Mouse (Mus musculus) heart, embryonic 15.5 days (tissue): ENCODE measurements around the gene Snrnp27. TPM values are rescaled to one million over a fixed set of nuclear protein-coding genes. Genes with fewer than 3 reads are reported as not detected.

Source experiments
- ATAC-seq: fragments of 200-750 bp; cut with Nextera tagmentation; replicated peaks from 2 replicates; pipeline ENCODE4 v1.8.0; 2017; ENCODE audit warnings: low read depth, moderate TSS enrichment; ENCODE audit not compliant: insufficient number of reproducible peaks, insufficient read depth, low FRiP score
- H3K27ac ChIP-seq: fragments of 300-500 bp; sonication (generic); 2 replicates; pipeline ENCODE4 v1.5.1; 2015; ENCODE audit warnings: mild to moderate bottlenecking, inconsistent platforms
- H3K27me3 ChIP-seq: fragments of 300-500 bp; sonication (generic); 2 replicates; pipeline ENCODE4 v1.6.1; 2015; ENCODE audit warnings: inconsistent platforms
- H3K36me3 ChIP-seq: fragments of 300-500 bp; sonication (generic); 2 replicates; pipeline ENCODE4 v1.6.1; 2015; ENCODE audit warnings: mild to moderate bottlenecking, inconsistent platforms
- H3K4me1 ChIP-seq: fragments of 300-500 bp; sonication (generic); replicated peaks from 2 replicates; pipeline ENCODE4 v1.6.1; 2015; ENCODE audit warnings: inconsistent platforms
- H3K4me2 ChIP-seq: fragments of 300-500 bp; sonication (generic); 2 replicates; pipeline ENCODE4 v1.6.1; 2015; ENCODE audit warnings: inconsistent platforms, mild to moderate bottlenecking, moderate library complexity
- H3K4me3 ChIP-seq: fragments of 300-500 bp; sonication (generic); 2 replicates; pipeline ENCODE4 v1.5.1; 2015; ENCODE audit warnings: mild to moderate bottlenecking, inconsistent platforms
- H3K9ac ChIP-seq: fragments of 300-500 bp; sonication (generic); 2 replicates; pipeline ENCODE4 v1.6.1; 2015; ENCODE audit warnings: mild to moderate bottlenecking, inconsistent platforms
- H3K9me3 ChIP-seq: fragments of 300-500 bp; sonication (generic); replicated peaks from 2 replicates; pipeline ENCODE4 v1.6.1; 2016; ENCODE audit warnings: inconsistent platforms
- WGBS: fragments of 180-500 bp; shearing (Covaris S2); methylation state at CpG from one replicate; pipeline ENCODE4 v1.1.7; 2015; ENCODE audit warnings: mixed read lengths; 5-methylcytosine and 5-hydroxymethylcytosine counted together
- polyA plus RNA-seq: library from polyadenylated mRNA; unstranded; fragments of >200 nt; fragmentation: Nextera tagmentation; extraction: Ambion mirVana; gene quantifications from 2 replicates; pipeline ENCODE4 v1.2.1, GENCODE M21; 2015

The Snrnp27 gene
- polyA plus RNA-seq, 1 experiment from 2014 or later: 81.3 TPM

DNA sequence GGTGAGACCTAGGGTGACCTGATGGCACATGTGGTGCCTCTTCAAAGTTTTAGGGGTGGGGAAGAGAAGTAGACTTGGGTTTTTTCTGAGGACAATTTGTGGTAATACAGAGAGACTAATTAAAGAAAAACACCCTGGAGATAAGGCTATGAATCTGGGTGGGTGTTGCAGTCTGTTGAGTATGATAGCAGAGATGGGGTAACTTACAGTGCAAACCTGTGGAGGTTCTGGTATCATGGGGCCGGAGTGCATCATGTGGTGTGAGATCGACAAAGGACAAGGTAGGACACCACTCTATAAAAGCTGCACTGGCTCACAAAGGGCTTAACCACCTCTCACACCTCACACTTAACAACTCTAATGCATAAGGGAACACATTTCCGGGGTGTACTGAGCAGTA is 5.3 kb upstream of the Snrnp27 start:
- Histone ChIP-seq H3K27ac (no peak overlapping the region), H3K4me1 (no peaks in the 10 kb centered on the region; the same call in 1 of the 2 replicates), H3K36me3 (peaks cover 17% of the 10 kb centered on the region; the same call in 1 of the 2 replicates), H3K9me3 (no peaks in the 10 kb centered on the region), H3K4me2 (no peak overlapping the region), H3K27me3 (no peaks in the 10 kb centered on the region), H3K9ac (no peak overlapping the region), H3K4me3 (no peak overlapping the region)
- ATAC-seq: no peak
- WGBS: 85% methylated on average over 3 of the region's 3 CpGs

DNA sequence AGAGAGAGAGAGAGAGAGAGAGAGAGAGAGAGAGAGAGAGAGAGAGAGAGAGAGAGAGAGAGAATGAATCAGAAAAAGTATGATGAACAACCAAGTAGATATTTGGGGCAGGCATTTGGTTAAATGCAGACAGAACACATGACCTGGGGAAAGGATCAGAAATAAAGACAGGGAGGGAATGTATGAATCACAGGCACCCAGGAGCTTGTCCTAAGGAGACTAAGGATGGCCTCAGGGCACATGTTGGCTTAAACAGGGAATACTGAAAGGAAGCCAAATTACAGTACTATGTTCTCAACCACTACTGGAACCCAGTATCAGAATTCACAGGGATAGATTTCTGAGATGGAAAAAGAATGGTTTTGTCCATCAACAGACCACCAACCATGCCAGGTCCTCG is 2.6 kb upstream of the Snrnp27 start:
- Histone ChIP-seq H3K4me3 (no peak overlapping the region), H3K27me3 (no peaks in the 10 kb centered on the region), H3K4me1 (peaks cover 10% of the 10 kb centered on the region), H3K9ac (no peak overlapping the region), H3K36me3 (peaks cover 20% of the 10 kb centered on the region), H3K27ac (no peak overlapping the region), H3K9me3 (no peaks in the 10 kb centered on the region), H3K4me2 (no peak overlapping the region)
- ATAC-seq: no peak
- 46% methylated on average over 1 of the region's 1 CpGs for WGBS

DNA sequence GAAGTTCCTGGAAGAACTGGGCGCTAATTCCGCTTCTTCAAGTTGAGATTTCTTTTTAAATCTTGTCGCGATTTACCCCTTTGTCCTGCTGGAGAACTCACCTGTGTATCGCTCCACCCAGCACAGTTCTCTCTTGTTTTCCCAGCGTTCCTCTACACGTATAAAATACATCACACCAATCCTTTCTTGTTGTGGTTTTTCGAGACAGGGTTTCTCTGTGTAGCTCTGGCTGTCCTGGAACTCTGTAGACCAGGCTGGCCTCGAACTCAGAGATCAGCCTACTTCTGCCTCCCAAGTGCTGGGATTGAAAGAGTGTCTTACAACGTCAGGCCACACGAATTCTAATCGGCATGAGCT is 311 bp upstream of the Snrnp27 start:
- H3K27ac ChIP-seq: peak overlapping the region; percentile 55; the same call in 1 of the 2 replicates
- peak overlapping the region; percentile 80 for H3K4me2 ChIP-seq
- no peak for ATAC-seq

DNA sequence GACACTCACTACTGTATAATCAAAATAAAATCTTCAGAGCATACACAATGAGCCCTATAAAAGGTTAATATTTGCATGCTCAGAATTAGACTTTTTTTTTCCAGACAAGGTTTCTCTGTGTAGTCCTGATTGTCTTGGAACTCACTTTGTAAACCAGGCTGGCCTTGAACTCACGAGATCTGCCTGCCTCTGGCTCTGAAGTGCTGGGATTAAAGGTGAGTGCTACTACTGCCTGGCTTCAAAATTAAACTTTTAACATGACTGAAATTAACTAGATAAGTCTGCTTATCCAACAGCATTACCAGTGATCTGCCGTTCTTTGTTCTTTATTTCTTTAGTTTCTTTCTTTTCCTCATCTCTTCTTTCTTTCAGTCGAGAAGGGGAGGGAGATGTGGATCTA is 3.0 kb downstream of the Snrnp27 start:
- Histone ChIP-seq H3K4me3 (no peak overlapping the region), H3K27ac (no peak overlapping the region), H3K9me3 (no peaks in the 10 kb centered on the region), H3K4me1 (peaks cover 10% of the 10 kb centered on the region), H3K36me3 (peaks cover 60% of the 10 kb centered on the region), H3K27me3 (no peaks in the 10 kb centered on the region), H3K4me2 (no peak overlapping the region), H3K9ac (no peak overlapping the region)
- 82% methylated on average over 3 of the region's 3 CpGs for WGBS
- ATAC-seq: no peak

More for the DNA sequence above, 311 bp upstream of the Snrnp27 start:
- Histone ChIP-seq H3K4me3 (peak overlapping the region; percentile 91), H3K4me1 (peaks cover 10% of the 10 kb centered on the region), H3K9me3 (no peaks in the 10 kb centered on the region), H3K36me3 (peaks cover 29% of the 10 kb centered on the region), H3K27me3 (no peaks in the 10 kb centered on the region), H3K9ac (peak overlapping the region; percentile 90)
- 35% methylated on average over 12 of the region's 12 CpGs for WGBS

DNA sequence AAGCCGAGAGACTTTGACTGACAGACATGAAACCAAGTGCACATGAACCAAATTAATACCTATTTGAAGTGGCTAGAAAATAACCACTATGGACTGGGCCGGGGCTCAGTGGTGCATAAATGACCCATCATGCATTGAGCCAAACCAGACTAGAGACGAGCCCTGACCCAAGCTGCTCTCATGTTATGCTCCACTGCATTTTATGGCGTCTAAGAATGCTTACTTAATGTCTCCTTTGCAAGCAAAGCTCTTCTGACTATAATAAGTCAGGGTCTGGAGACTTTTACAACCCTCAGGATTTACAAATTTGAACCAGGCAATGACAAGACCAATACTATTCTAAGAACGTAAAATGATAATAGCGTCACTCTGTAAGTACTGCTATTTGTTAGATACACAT is 6.0 kb downstream of the Snrnp27 start:
- Histone ChIP-seq H3K36me3 (peaks cover 87% of the 10 kb centered on the region), H3K4me3 (no peak overlapping the region), H3K9ac (no peak overlapping the region), H3K27ac (no peak overlapping the region), H3K4me2 (no peak overlapping the region), H3K4me1 (peaks cover 5% of the 10 kb centered on the region), H3K9me3 (no peaks in the 10 kb centered on the region), H3K27me3 (no peaks in the 10 kb centered on the region)
- ATAC-seq: no peak
- WGBS: 88% methylated on average over 6 of the region's 6 CpGs

DNA sequence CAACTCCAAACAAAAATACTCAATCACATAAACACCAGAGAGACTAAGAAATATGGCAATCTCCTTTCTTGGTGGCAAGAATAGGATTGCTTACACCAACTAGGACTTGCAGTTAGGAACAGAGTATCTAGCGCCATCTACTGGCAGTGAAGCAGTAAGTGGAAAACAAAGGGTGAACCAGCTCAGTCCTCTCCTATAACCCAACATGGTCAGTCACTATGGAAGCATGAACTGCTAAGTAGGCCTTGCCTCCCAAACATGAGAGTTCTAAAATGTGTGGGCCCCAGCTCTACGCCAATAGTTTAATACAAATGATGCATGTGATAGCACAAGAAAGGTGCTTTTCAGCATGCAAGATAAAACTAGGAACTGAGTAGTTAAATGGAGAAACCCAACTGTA is 13.4 kb downstream of the Snrnp27 start:
- no peak overlapping the region for H3K4me3 ChIP-seq
- H3K4me1 ChIP-seq: peaks cover 18% of the 10 kb centered on the region
- H3K4me2 ChIP-seq: no peak overlapping the region
- no peak for ATAC-seq
- H3K36me3 ChIP-seq: peaks cover 40% of the 10 kb centered on the region
- no peak overlapping the region for H3K9ac ChIP-seq
- WGBS: 13% methylated on average over 2 of the region's 2 CpGs
- H3K27me3 ChIP-seq: no peaks in the 10 kb centered on the region
- no peak overlapping the region for H3K27ac ChIP-seq
- H3K9me3 ChIP-seq: no peaks in the 10 kb centered on the region

DNA sequence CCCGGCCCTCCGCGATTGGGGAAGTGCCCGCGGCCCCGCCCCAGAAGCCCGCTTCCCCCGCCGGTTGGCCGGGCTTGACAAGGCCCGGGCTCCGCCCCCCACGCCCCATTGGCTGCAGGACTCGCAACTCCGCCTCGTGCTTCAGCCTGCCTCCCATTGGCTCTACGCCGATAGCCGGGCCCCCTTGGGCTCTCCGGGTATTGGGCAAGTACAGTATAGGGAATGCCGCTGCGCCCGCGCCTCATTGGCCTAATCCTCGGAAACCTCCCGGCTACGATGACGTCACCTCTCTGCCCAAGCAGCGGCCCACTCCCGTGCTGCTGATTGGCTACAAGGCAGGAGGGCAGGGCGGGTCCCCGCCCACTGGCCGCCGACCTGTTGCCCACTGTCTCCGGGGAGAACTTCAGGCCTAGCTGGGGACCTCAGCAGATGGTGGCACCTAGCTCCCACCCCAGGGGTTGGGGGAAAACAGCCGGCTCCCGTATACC is 15.0 kb downstream of the Snrnp27 start:
- under 1% methylated on average over 36 of the region's 37 CpGs for WGBS
- peaks cover 18% of the 10 kb centered on the region for H3K4me1 ChIP-seq
- peak; percentile 100 for ATAC-seq
- H3K36me3 ChIP-seq: peaks cover 25% of the 10 kb centered on the region
- H3K9me3 ChIP-seq: no peaks in the 10 kb centered on the region
- peak overlapping the region; percentile 82 for H3K4me2 ChIP-seq
- H3K27me3 ChIP-seq: no peaks in the 10 kb centered on the region
- peak overlapping the region; percentile 79 for H3K4me3 ChIP-seq
- peak overlapping the region; percentile 50 for H3K9ac ChIP-seq
- H3K27ac ChIP-seq: peak overlapping the region; percentile 64

DNA sequence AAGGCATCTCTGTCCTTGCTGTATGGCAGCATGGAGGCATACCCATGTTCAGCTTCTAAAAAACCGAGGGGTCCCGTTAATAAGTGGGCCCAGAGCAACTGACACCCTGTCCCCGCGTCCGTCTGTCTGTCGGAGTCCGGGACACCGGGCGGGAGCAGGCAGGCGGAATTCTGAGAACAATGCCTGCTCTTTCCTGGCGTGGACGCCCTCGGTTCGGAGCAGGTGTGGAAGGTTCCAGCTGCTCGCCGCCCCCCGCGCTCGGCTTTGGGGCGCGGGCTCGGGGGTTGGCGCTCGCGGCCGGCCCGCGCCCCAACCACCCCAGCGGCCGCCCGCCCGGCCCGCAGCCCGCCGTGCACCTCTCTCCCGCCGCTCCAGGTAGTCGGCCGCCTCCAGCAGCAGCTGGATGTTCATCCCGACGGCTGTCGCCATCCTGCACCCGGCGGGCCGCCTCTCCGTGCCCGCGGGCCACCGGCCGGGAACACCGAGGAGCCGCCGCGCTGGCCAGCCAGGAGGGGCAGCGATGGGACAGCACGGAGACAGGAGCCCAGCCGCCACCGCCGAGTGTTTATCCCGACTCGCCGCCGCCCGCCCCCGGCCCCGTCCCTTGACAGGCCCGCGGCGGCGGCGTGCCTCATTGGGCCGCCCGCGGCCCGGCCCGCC is 15.6 kb downstream of the Snrnp27 start, which contains the start of gene Mxd1:
Gene Mxd1, minus strand, starts transcription at position 582 of the 660 bp plus-strand sequence.
- no peaks in the 10 kb centered on the region for H3K27me3 ChIP-seq
- ATAC-seq: peak; percentile 2; the same call in 1 of the 2 replicates
- no peaks in the 10 kb centered on the region for H3K9me3 ChIP-seq
- H3K9ac ChIP-seq: peak within 1 kb of the TSS; percentile 75
- 0% methylated on average over 58 of the region's 76 CpGs for WGBS
- H3K27ac ChIP-seq: peak within 1 kb of the TSS; percentile 64
- H3K4me3 ChIP-seq: peak within 1 kb of the TSS; percentile 79
- H3K4me1 ChIP-seq: peaks cover 18% of the 10 kb centered on the region
- H3K4me2 ChIP-seq: peak within 1 kb of the TSS; percentile 82
- peaks cover 21% of the 10 kb centered on the region; the same call in 1 of the 2 replicates for H3K36me3 ChIP-seq

DNA sequence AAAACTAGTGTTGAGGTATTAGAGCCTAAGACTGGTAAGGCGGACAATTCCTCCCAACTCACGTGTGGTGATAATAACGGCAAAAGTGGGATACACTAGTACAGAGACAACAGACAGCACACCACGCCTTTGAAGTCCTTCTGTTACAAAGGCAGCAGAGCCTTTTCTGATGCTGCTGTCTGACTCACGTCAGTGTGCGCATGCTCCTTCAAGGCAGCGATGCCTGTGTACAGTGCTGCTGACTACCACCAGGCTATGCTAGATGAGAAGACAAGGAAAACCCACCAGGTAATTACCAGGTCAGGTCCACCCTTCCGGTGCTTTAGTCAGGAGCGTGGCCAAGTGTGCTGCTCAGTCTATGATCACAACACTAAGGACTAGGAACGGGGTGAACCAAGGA is 17.3 kb downstream of the Snrnp27 start:
- H3K4me3 ChIP-seq: no peak overlapping the region
- no peak for ATAC-seq
- H3K4me1 ChIP-seq: peaks cover 18% of the 10 kb centered on the region
- H3K9me3 ChIP-seq: no peaks in the 10 kb centered on the region
- H3K27me3 ChIP-seq: no peaks in the 10 kb centered on the region
- no peak overlapping the region for H3K9ac ChIP-seq
- peaks cover 10% of the 10 kb centered on the region; the same call in 1 of the 2 replicates for H3K36me3 ChIP-seq
- 87% methylated on average over 10 of the region's 10 CpGs for WGBS
- no peak overlapping the region for H3K4me2 ChIP-seq
- H3K27ac ChIP-seq: no peak overlapping the region

DNA sequence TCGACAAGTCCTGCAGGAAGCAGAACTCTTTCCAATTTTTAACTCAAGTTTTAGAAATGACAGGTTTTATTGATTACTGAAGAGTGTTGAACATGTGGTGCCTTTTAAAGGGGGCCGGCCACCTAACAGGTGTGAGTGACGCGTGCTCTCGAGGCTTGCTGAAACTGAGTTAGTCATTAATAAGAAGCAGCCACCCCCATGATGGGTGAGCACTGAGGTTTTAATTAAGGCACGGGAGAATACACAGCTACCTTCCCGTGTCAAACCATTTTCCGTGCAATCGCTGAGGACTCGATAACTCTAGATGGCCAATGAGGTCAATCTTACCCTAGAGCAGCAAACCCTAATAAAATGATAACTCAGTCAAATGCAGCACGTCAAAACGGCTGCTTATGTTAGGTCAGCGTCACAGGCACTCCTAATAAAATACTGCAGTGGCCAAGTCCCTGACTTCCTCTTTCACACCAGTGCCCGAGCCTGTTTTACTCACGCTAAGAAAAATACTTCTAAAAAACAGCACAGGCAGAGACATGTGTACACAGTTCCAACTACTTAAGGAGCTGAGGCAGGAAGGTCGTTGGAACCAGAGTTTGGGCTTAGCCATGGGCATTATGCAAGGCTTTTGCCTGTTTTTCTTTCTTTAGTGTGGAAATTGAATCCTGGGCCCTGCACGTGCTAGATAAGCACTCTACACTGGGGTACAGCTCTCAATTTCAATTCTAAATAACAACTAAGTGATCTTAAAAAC is 18.6 kb downstream of the Snrnp27 start:
- no peak for ATAC-seq
- H3K27ac ChIP-seq: no peak overlapping the region
- no peaks in the 10 kb centered on the region for H3K27me3 ChIP-seq
- no peak overlapping the region for H3K4me2 ChIP-seq
- no peak overlapping the region for H3K9ac ChIP-seq
- peaks cover 6% of the 10 kb centered on the region; the same call in 1 of the 2 replicates for H3K36me3 ChIP-seq
- 77% methylated on average over 17 of the region's 17 CpGs for WGBS
- no peaks in the 10 kb centered on the region for H3K9me3 ChIP-seq
- peaks cover 18% of the 10 kb centered on the region for H3K4me1 ChIP-seq
- H3K4me3 ChIP-seq: no peak overlapping the region

DNA sequence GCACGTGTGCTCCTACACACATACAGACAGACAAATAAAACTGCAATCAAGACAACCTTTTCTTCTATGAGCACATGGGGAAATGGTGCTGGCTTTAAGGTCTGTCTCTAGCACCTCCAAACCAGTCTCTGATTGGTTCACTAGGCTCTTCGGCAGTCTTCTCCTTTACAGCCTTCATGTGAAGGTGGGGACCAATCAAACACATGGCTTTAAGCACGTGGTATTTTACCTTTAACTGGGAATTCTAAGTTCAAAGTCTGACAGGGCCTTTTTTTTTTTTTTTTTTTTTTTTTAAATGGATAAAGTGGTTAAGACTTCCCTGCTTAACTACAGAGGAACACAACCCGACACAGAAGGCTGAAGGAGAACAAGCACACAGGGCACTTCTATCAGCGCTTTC is 19.2 kb downstream of the Snrnp27 start:
- Histone ChIP-seq H3K4me2 (no peak overlapping the region), H3K9me3 (no peaks in the 10 kb centered on the region), H3K27me3 (no peaks in the 10 kb centered on the region), H3K27ac (no peak overlapping the region), H3K36me3 (peaks cover 6% of the 10 kb centered on the region; the same call in 1 of the 2 replicates), H3K4me3 (no peak overlapping the region), H3K9ac (no peak overlapping the region), H3K4me1 (peaks cover 15% of the 10 kb centered on the region)
- ATAC-seq: no peak
- WGBS: 76% methylated on average over 5 of the region's 5 CpGs
